Mouse (Mus musculus): Measurements from ENCODE around the gene Tfrc. TPM values are rescaled to one million over a fixed set of nuclear protein-coding genes. Genes with fewer than 3 reads are reported as not detected.

The Tfrc gene
- polyA plus RNA-seq, 1 experiment from 2014 or later: 50.5 TPM

- Histone ChIP-seq H3K27ac (0 out of 2 replicates have a peak overlapping the region, but pooled peaks have one; percentile 5), H3K9me3 (no peaks in the 10 kb centered on the region), H3K9ac (no peak overlapping the region), H3K36me3 (no peaks in the 10 kb centered on the region), H3K27me3 (no peaks in the 10 kb centered on the region), H3K4me2 (no peak overlapping the region), H3K4me3 (no peak overlapping the region), H3K4me1 (peaks cover 28% of the 10 kb centered on the region)
- 60% methylated on average over 20 of the region's 20 CpGs for WGBS
- no peak for ATAC-seq (ENCODE audit: borderline replicate concordance, extremely low read depth, low FRiP score, low TSS enrichment)
These were observed 32.9 kb downstream of the Tfrc start for GRCm38 (mm10) chr16:32641440-32642219.

GRCm38 (mm10) chr16:32642280-32642679 lies 33.6 kb downstream of the Tfrc start:
- ATAC-seq (ENCODE audit: borderline replicate concordance, extremely low read depth, low FRiP score, low TSS enrichment): no peak
- 50% methylated on average over 13 of the region's 13 CpGs for WGBS
- Histone ChIP-seq H3K4me1 (peaks cover 34% of the 10 kb centered on the region), H3K9me3 (no peaks in the 10 kb centered on the region), H3K36me3 (no peaks in the 10 kb centered on the region), H3K27me3 (no peaks in the 10 kb centered on the region), H3K4me3 (no peak overlapping the region), H3K27ac (no peak overlapping the region), H3K9ac (no peak overlapping the region), H3K4me2 (no peak overlapping the region)

DNA sequence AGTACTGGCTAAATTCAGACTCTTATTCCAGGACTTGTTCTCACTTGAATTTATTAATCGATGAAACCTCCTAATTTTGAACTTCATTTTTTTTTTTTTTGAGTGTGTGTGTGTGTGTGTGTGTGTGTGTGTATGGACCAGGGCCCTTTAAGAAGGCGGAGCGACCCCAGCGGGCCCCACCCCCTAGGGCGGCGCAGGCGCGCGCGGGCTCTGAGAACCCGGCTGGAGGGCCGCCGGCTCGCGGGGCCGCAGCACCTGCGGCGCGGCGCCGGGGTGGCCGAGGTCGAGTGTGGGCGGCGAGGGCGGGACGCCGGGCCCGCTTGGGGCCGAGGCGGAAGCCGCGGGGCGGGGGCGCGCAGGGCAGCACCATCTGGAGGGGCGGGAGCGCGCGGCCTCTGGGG lies 34.9 kb downstream of the Tfrc start, which contains the start of gene Tnk2:
Tnk2 (plus strand) TSS at position 214 of the 401 bp plus-strand sequence.
- Histone ChIP-seq H3K4me1 (peaks cover 34% of the 10 kb centered on the region), H3K9ac (peak within 1 kb of the TSS; percentile 93), H3K4me2 (peak within 1 kb of the TSS; percentile 96), H3K27ac (peak within 1 kb of the TSS; percentile 83), H3K4me3 (peak within 1 kb of the TSS; percentile 89), H3K27me3 (no peaks in the 10 kb centered on the region), H3K9me3 (no peaks in the 10 kb centered on the region), H3K36me3 (no peaks in the 10 kb centered on the region)
- WGBS: 0% methylated on average over 33 of the region's 40 CpGs
- peak; percentile 90 for ATAC-seq (ENCODE audit: borderline replicate concordance, extremely low read depth, low FRiP score, low TSS enrichment)

- ATAC-seq (ENCODE audit: borderline replicate concordance, extremely low read depth, low FRiP score, low TSS enrichment): peak; percentile 77
- under 1% methylated on average over 70 of the region's 82 CpGs for WGBS
- peak overlapping the region; percentile 93 for H3K9ac ChIP-seq
- H3K27me3 ChIP-seq: no peaks in the 10 kb centered on the region
- H3K27ac ChIP-seq: peak overlapping the region; percentile 83
- peak overlapping the region; percentile 89 for H3K4me3 ChIP-seq
- H3K9me3 ChIP-seq: no peaks in the 10 kb centered on the region
- H3K4me1 ChIP-seq: peaks cover 39% of the 10 kb centered on the region
- no peaks in the 10 kb centered on the region for H3K36me3 ChIP-seq
- peak overlapping the region; percentile 96 for H3K4me2 ChIP-seq
These were observed 35.5 kb downstream of the Tfrc start for GRCm38 (mm10) chr16:32644069-32644800.

GRCm38 (mm10) chr16:32644801-32645170 lies 36.1 kb downstream of the Tfrc start:
- WGBS: 9% methylated on average over 12 of the region's 12 CpGs
- H3K36me3 ChIP-seq: no peaks in the 10 kb centered on the region
- H3K27ac ChIP-seq: peak overlapping the region; percentile 83; the same call in 1 of the 2 replicates
- H3K9me3 ChIP-seq: no peaks in the 10 kb centered on the region
- peaks cover 41% of the 10 kb centered on the region for H3K4me1 ChIP-seq
- peak overlapping the region; percentile 96 for H3K4me2 ChIP-seq
- no peaks in the 10 kb centered on the region for H3K27me3 ChIP-seq
- peak overlapping the region; percentile 89 for H3K4me3 ChIP-seq
- no peak for ATAC-seq (ENCODE audit: borderline replicate concordance, extremely low read depth, low FRiP score, low TSS enrichment)
- H3K9ac ChIP-seq: peak overlapping the region; percentile 93

DNA sequence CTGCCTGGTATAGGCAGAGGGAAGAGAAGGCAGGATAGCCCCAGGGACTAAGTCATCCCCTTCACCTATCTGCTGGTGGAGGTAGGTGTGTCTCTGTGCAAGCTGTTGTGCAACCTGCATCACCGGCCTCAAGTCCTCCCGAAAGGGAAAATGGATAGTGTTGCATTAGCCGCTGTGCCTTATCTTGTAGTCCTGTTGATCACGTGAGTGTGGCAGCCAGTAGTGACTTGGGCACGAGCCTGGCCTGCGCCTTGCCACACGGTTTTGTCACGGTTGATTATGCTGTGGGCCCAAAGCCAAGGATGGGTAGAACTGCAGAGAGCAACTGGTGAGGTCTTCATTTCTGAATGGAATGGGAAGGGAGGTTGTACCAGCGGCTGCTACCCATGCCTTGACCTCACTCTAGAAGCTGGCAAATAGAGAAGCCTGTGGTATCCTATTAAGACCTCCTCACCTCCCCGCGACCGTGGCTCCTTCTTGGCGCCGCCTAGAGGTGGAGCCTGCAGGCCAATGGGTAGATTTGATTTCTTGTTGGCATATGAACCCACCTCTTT lies 36.7 kb downstream of the Tfrc start:
- peaks cover 41% of the 10 kb centered on the region for H3K4me1 ChIP-seq
- WGBS: 11% methylated on average over 14 of the region's 14 CpGs
- no peaks in the 10 kb centered on the region for H3K36me3 ChIP-seq
- H3K9me3 ChIP-seq: no peaks in the 10 kb centered on the region
- peak overlapping the region; percentile 83; the same call in 1 of the 2 replicates for H3K27ac ChIP-seq
- H3K9ac ChIP-seq: peak overlapping the region; percentile 93; the same call in 1 of the 2 replicates
- peak overlapping the region; percentile 96 for H3K4me2 ChIP-seq
- peak overlapping the region; percentile 89 for H3K4me3 ChIP-seq
- H3K27me3 ChIP-seq: no peaks in the 10 kb centered on the region
- ATAC-seq (ENCODE audit: borderline replicate concordance, extremely low read depth, low FRiP score, low TSS enrichment): peak; percentile 43; the same call in 1 of the 2 replicates

DNA sequence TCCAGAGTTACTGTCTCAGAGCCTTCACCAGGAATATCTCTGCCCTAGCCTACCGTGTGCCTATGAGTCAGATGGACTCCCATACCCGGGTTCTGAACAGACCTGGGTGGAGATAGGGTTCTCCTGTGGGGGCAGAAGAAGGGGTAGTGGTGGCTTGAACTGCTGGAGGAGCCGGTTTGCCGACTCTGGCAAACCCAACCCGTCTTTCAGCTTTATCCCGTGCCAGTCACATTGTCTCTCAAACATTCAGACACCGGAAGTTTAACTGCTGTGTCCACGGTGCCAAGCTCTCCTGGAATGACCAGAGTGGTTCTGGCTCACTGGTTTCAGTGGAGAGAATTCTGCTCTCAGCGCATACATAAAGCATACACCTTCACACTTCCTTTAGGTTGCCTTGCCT lies 37.3 kb downstream of the Tfrc start:
- Histone ChIP-seq H3K27me3 (no peaks in the 10 kb centered on the region), H3K4me2 (peak overlapping the region; percentile 96), H3K4me3 (peak overlapping the region; percentile 89), H3K9ac (peak overlapping the region; percentile 93; the same call in 1 of the 2 replicates), H3K4me1 (peaks cover 41% of the 10 kb centered on the region), H3K36me3 (no peaks in the 10 kb centered on the region), H3K27ac (peak overlapping the region; percentile 83; the same call in 1 of the 2 replicates), H3K9me3 (no peaks in the 10 kb centered on the region)
- 62% methylated on average over 9 of the region's 9 CpGs for WGBS
- ATAC-seq (ENCODE audit: borderline replicate concordance, extremely low read depth, low FRiP score, low TSS enrichment): no peak

- H3K4me2 ChIP-seq: no peak overlapping the region
- H3K9me3 ChIP-seq: no peaks in the 10 kb centered on the region
- H3K27me3 ChIP-seq: no peaks in the 10 kb centered on the region
- H3K4me1 ChIP-seq: peaks cover 33% of the 10 kb centered on the region
- no peak for ATAC-seq (ENCODE audit: borderline replicate concordance, extremely low read depth, low FRiP score, low TSS enrichment)
- no peak overlapping the region for H3K27ac ChIP-seq
- no peak overlapping the region for H3K4me3 ChIP-seq
- no peaks in the 10 kb centered on the region for H3K36me3 ChIP-seq
- no peak overlapping the region for H3K9ac ChIP-seq
These were observed 39.0 kb downstream of the Tfrc start for GRCm38 (mm10) chr16:32647712-32648111.

DNA sequence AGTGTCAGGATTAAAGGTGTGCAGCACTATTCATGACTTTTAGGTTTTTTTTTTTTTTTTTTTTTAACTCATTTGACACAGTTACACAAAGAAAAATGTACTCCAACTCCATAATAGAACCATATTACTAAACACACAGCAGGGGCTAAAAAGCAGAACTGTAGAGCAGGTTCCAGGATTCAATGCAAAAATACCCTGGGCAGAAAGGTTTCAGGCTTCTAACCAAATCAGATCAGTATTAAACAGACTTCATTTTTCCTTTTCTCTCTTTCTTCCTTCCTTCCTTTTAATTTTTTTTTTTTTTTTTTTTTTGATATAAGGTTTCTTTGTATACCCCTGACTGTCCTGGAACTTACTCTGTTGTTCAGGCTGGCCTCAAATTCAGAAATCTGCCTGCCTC lies 41.7 kb downstream of the Tfrc start:
- H3K27ac ChIP-seq: peak overlapping the region; percentile 66; the same call in 1 of the 2 replicates
- no peak for ATAC-seq (ENCODE audit: borderline replicate concordance, extremely low read depth, low FRiP score, low TSS enrichment)

DNA sequence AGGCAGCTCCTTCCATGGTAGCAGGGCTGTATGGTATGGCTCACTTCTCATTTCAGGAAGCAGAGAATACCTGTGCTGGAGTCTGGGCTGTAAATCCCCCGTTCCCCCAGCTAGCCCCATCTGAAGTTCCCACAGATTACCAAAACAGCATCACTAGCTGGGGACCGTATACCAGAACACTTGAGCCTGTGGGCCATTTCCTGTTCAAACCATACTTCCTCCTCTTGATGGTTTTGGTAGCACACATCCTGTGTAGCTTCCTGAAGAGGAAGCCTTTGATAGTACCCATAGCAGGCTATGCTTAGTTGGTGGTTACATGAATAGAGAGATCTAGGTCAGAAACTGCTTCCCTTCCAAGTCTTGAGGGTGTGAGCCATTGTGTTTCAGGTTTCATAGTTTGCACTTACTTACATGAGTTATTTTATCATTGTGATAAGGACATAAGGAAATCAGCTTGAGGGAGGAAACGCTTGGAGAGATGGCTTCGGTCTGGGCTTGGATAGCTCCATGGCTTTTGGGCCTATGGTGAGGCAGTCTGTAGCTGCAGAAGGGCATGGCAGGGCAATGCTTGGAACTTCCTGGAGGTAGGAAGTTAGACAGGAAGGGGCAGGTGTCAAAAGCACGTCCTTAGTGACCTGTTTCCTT lies 42.4 kb downstream of the Tfrc start:
- 76% methylated on average over 5 of the region's 5 CpGs for WGBS
- Histone ChIP-seq H3K27me3 (no peaks in the 10 kb centered on the region), H3K9ac (no peak overlapping the region), H3K27ac (peak overlapping the region; percentile 66), H3K36me3 (no peaks in the 10 kb centered on the region), H3K4me3 (no peak overlapping the region), H3K4me2 (peak overlapping the region; percentile 30; the same call in 1 of the 2 replicates), H3K4me1 (peaks cover 29% of the 10 kb centered on the region), H3K9me3 (no peaks in the 10 kb centered on the region)
- ATAC-seq (ENCODE audit: borderline replicate concordance, extremely low read depth, low FRiP score, low TSS enrichment): peak; percentile 64; the same call in 1 of the 2 replicates

More for the DNA sequence above, 41.7 kb downstream of the Tfrc start:
- Histone ChIP-seq H3K4me1 (peaks cover 32% of the 10 kb centered on the region), H3K9me3 (no peaks in the 10 kb centered on the region), H3K4me3 (no peak overlapping the region), H3K27me3 (no peaks in the 10 kb centered on the region), H3K36me3 (no peaks in the 10 kb centered on the region), H3K9ac (no peak overlapping the region), H3K4me2 (no peak overlapping the region)

GRCm38 (mm10) chr16:32654071-32654733 lies 45.5 kb downstream of the Tfrc start:
- Histone ChIP-seq H3K27ac (no peak overlapping the region), H3K4me3 (no peak overlapping the region), H3K27me3 (no peaks in the 10 kb centered on the region), H3K9me3 (no peaks in the 10 kb centered on the region), H3K36me3 (no peaks in the 10 kb centered on the region), H3K4me1 (peaks cover 46% of the 10 kb centered on the region), H3K9ac (no peak overlapping the region), H3K4me2 (no peak overlapping the region)
- no peak for ATAC-seq (ENCODE audit: borderline replicate concordance, extremely low read depth, low FRiP score, low TSS enrichment)
- WGBS: 73% methylated on average over 6 of the region's 6 CpGs

Data from lung, embryonic 15.5 days (tissue).